Mouse (Mus musculus) mesoderm, embryonic 11.5 days (tissue): ENCODE measurements around the gene Ggta1.
A peak's percentile ranks its signal among the peaks of the same experiment; 100 is the strongest.

ENCODE experiments used
- DNase-seq: peaks from one replicate; pipeline ENCODE4 v3.0.0-alpha.2; 2012; ENCODE audit warnings: low read depth, low spot score

Ggta1 gene

GRCm38 (mm10) chr2:35434576-35435123, 28.4 kb downstream of the Ggta1 start:
- no peak for DNase-seq

- DNase-seq: no peak
These were observed 29.6 kb downstream of the Ggta1 start for GRCm38 (mm10) chr2:35433428-35433827.

- peak; percentile 20 for DNase-seq
These were observed 30.6 kb downstream of the Ggta1 start for GRCm38 (mm10) chr2:35432472-35432871.

GRCm38 (mm10) chr2:35432011-35432410, 31.0 kb downstream of the Ggta1 start:
- DNase-seq: peak; percentile 43

- no peak for DNase-seq
These were observed 32.2 kb downstream of the Ggta1 start for GRCm38 (mm10) chr2:35430806-35431205.

GRCm38 (mm10) chr2:35428615-35429300, 34.3 kb downstream of the Ggta1 start:
- no peak for DNase-seq

GRCm38 (mm10) chr2:35427559-35427958, 35.5 kb downstream of the Ggta1 start:
- peak; percentile 44 for DNase-seq

GRCm38 (mm10) chr2:35423711-35424339, 39.2 kb downstream of the Ggta1 start:
- no peak for DNase-seq

- DNase-seq: no peak
These were observed 40.6 kb downstream of the Ggta1 start for GRCm38 (mm10) chr2:35422384-35422783.

GRCm38 (mm10) chr2:35420681-35421080, 42.4 kb downstream of the Ggta1 start:
- no peak for DNase-seq

- no peak for DNase-seq
These were observed 43.4 kb downstream of the Ggta1 start for GRCm38 (mm10) chr2:35419671-35420070.

GRCm38 (mm10) chr2:35419243-35419642, 43.8 kb downstream of the Ggta1 start:
- no peak for DNase-seq

- DNase-seq: no peak
These were observed 45.8 kb downstream of the Ggta1 start for GRCm38 (mm10) chr2:35417231-35417630.

GRCm38 (mm10) chr2:35416473-35416872, 46.6 kb downstream of the Ggta1 start:
- no peak for DNase-seq

GRCm38 (mm10) chr2:35412810-35413209, 50.2 kb downstream of the Ggta1 start:
- DNase-seq: no peak

- no peak for DNase-seq
These were observed 50.8 kb downstream of the Ggta1 start for GRCm38 (mm10) chr2:35412246-35412645.

GRCm38 (mm10) chr2:35411640-35412190, 51.3 kb downstream of the Ggta1 start:
- DNase-seq: no peak

GRCm38 (mm10) chr2:35409466-35409865, 53.6 kb downstream of the Ggta1 start:
- no peak for DNase-seq

GRCm38 (mm10) chr2:35408409-35409110, 54.5 kb downstream of the Ggta1 start:
- no peak for DNase-seq

GRCm38 (mm10) chr2:35407878-35408277, 55.2 kb downstream of the Ggta1 start:
- DNase-seq: no peak

GRCm38 (mm10) chr2:35407266-35407665, 55.8 kb downstream of the Ggta1 start:
- DNase-seq: no peak

- no peak for DNase-seq
These were observed 56.4 kb downstream of the Ggta1 start for GRCm38 (mm10) chr2:35406611-35407010.
